Mouse (Mus musculus) CH12.LX (cell line): ENCODE data around the gene Gm28047.

Experiments used
- CHD1 ChIP-seq: IDR thresholded peaks from 2 replicates; pipeline ENCODE4 v1.6.1; 2012; ENCODE audit warnings: low read depth, low read length, improper control_type of control experiment, inconsistent platforms
- CHD2 ChIP-seq: IDR thresholded peaks from 2 replicates; pipeline ENCODE4 v1.6.1; 2011; ENCODE audit warnings: low read length, improper control_type of control experiment
- CTCF ChIP-seq, 2 experiments: IDR thresholded peaks in 1 of 2; conservative IDR thresholded peaks in 1 of 2; 2 replicates each; pipeline ENCODE4 v1.5.1; 2011 to 2012; ENCODE audit warnings: low read depth in 2 of 2, low read length in 2 of 2, improper control_type of control experiment in 1 of 2, inconsistent platforms in 1 of 2, mild to moderate bottlenecking in 1 of 2, moderate library complexity in 1 of 2
- EP300 ChIP-seq: IDR thresholded peaks from 2 replicates; pipeline ENCODE4 v1.6.1; 2011; ENCODE audit warnings: low read length, improper control_type of control experiment
- GABPA ChIP-seq: IDR thresholded peaks from 2 replicates; pipeline ENCODE4 v1.6.1; 2012; ENCODE audit warnings: low read depth, low read length, improper control_type of control experiment, inconsistent platforms; ENCODE audit not compliant: insufficient replicate concordance
- MAZ ChIP-seq: IDR thresholded peaks from 2 replicates; pipeline ENCODE4 v1.6.1; 2012; ENCODE audit warnings: low read depth, mild to moderate bottlenecking, inconsistent platforms, low read length, improper control_type of control experiment, moderate library complexity
- POLR2A ChIP-seq: IDR thresholded peaks from 2 replicates; pipeline ENCODE4 v1.6.1; 2011; ENCODE audit warnings: low read depth, mild to moderate bottlenecking, improper control_type of control experiment, low read length
- USF1 ChIP-seq: IDR thresholded peaks from 2 replicates; pipeline ENCODE4 v1.6.1; 2014; ENCODE audit warnings: low read depth, mild to moderate bottlenecking, inconsistent platforms, low read length, improper control_type of control experiment
- ZMIZ1 ChIP-seq: IDR thresholded peaks from 2 replicates; pipeline ENCODE4 v1.6.1; 2012; ENCODE audit warnings: low read depth, mild to moderate bottlenecking, inconsistent platforms, low read length, improper control_type of control experiment

- TF ChIP-seq CHD1, result no peak
- no peak for TF ChIP-seq POLR2A
- TF ChIP-seq CTCF (conservative IDR thresholded peaks at IDR 0.05 in 1 of 2, IDR thresholded peaks at IDR 0.05 in 1 of 2; ENCODE audit: low read depth in 2 of 2, low read length in 2 of 2), result no peak
- no peak for TF ChIP-seq EP300
- TF ChIP-seq ZMIZ1, result no peak
- TF ChIP-seq MAZ, result no peak
- no peak for TF ChIP-seq GABPA
- no peak for TF ChIP-seq CHD2
- no peak for TF ChIP-seq USF1
Measured at GRCm38 (mm10) chr15:102483136-102483535, 141.7 kb downstream of the Gm28047 start.
